Mouse (Mus musculus) erythroblast, embryonic 14.5 days (primary cell): ENCODE results near the gene Adamts7.

Experiments used
- GATA1 ChIP-seq: IDR thresholded peaks from 2 replicates; pipeline ENCODE4 v1.6.1; 2012; ENCODE audit warnings: low read length, inconsistent platforms, mixed read lengths
- TAL1 ChIP-seq: IDR thresholded peaks from 3 replicates; pipeline ENCODE4 v1.6.1; 2012; ENCODE audit warnings: low read length, inconsistent platforms, mixed read lengths

- TF ChIP-seq TAL1 (no peak), GATA1 (no peak)
Measured at GRCm38 (mm10) chr9:90188893-90189292, 26.0 kb downstream of the Adamts7 start.
